Mouse (Mus musculus): ENCODE results near the gene Ppp1r26.

Gene Ppp1r26

DNA sequence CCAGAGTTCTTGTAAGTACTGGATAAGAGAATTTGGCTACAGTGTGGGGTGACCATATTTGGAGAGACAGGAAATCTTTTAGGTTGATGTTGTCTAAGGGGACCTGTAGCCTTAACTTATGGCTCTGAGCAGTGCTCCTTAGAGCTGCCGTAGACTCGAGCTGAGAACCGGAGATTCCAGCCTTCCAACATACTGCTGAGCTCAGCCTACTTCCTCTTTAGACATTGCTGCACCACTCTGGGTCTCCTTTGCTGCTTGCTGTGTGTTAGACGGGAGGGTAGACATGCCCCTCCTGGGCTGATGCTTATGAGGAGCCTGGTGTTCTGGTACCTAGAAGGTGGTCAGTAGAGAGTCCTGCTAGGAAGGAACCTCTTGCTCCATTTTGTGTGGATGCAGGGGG, 51.8 kb downstream of the Ppp1r26 start:
- DNase-seq (ENCODE audit: low spot score): no peak

- DNase-seq (ENCODE audit: low spot score): no peak
These were observed 56.4 kb downstream of the Ppp1r26 start for GRCm38 (mm10) chr2:28502987-28503386.

DNA sequence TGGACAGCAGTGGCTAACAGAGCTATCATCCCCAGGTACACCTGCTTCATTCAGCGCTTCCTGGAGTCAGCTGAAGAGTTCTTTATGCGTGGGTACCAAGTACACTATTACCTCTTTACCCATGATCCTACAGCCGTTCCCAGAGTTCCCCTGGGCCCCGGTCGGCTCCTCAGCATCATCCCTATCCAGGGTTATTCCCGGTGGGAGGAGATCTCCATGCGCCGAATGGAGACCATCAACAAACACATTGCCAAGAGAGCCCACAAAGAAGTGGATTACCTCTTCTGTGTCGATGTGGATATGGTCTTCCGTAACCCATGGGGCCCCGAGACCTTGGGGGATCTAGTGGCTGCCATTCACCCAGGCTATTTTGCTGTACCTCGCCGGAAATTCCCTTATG, 58.1 kb downstream of the Ppp1r26 start:
- no peak for DNase-seq (ENCODE audit: low spot score)

All from embryo, embryonic 10.5 days (tissue).